Mouse (Mus musculus) T-helper 1 cell (primary cell): ENCODE measurements around the gene Kif2c.

ENCODE experiments used
- in situ Hi-C: fragments of 300-600 bp; cut with MboI, MseI; formaldehyde crosslinking; loops from one replicate; pipeline ENCODE4 v1.15.1; 2025; ENCODE audit warnings: high pct_unique_total_duplicates

Kif2c gene

GRCm38 (mm10) chr4:117138295-117139216 is 43.9 kb downstream of the Kif2c start:
- in situ Hi-C loops, result loop anchor here (25.0 kb wide), 1 partner anchor 1301 kb away; the partner anchor contains the start of genes Mknk1 and Mob3c

GRCm38 (mm10) chr4:117136034-117136433 is 46.4 kb downstream of the Kif2c start:
- in situ Hi-C loops, result loop anchor here (25.0 kb wide), 1 partner anchor 1299 kb away; the partner anchor contains the start of genes Mknk1 and Mob3c

- in situ Hi-C loops, result loop anchor here (25.0 kb wide), 1 partner anchor 1297 kb away; the partner anchor contains the start of genes Mknk1 and Mob3c
These were observed 47.8 kb downstream of the Kif2c start for GRCm38 (mm10) chr4:117134601-117134995.

GRCm38 (mm10) chr4:117133817-117134600 is 48.4 kb downstream of the Kif2c start, which contains the start of gene Plk3:
Gene Plk3 (minus strand): TSS chr4:117133963.
- in situ Hi-C loops, result loop anchor here (25.0 kb wide), 1 partner anchor 1297 kb away; the partner anchor contains the start of genes Mknk1 and Mob3c

GRCm38 (mm10) chr4:117133366-117133796 is 49.1 kb downstream of the Kif2c start:
- in situ Hi-C loops, result loop anchor here (25.0 kb wide), 1 partner anchor 1296 kb away; the partner anchor contains the start of genes Mknk1 and Mob3c

GRCm38 (mm10) chr4:117132794-117133143 is 49.7 kb downstream of the Kif2c start:
- in situ Hi-C loops, result loop anchor here (25.0 kb wide), 1 partner anchor 1295 kb away; the partner anchor contains the start of genes Mknk1 and Mob3c

GRCm38 (mm10) chr4:117131890-117132793 is 50.3 kb downstream of the Kif2c start:
- in situ Hi-C loops, result loop anchor here (25.0 kb wide), 1 partner anchor 1295 kb away; the partner anchor contains the start of genes Mknk1 and Mob3c

GRCm38 (mm10) chr4:117131198-117131597 is 51.2 kb downstream of the Kif2c start:
- in situ Hi-C loops, result loop anchor here (25.0 kb wide), 1 partner anchor 1294 kb away; the partner anchor contains the start of genes Mknk1 and Mob3c

GRCm38 (mm10) chr4:117130790-117131189 is 51.6 kb downstream of the Kif2c start:
- in situ Hi-C loops, result loop anchor here (25.0 kb wide), 1 partner anchor 1293 kb away; the partner anchor contains the start of genes Mknk1 and Mob3c

GRCm38 (mm10) chr4:117127991-117128686 is 54.3 kb downstream of the Kif2c start:
- in situ Hi-C loops, result loop anchor here (25.0 kb wide), 1 partner anchor 1291 kb away; the partner anchor contains the start of genes Mknk1 and Mob3c

- in situ Hi-C loops, result loop anchor here (25.0 kb wide), 1 partner anchor 1289 kb away; the partner anchor contains the start of genes Mknk1 and Mob3c
These were observed 55.7 kb downstream of the Kif2c start, which contains the start of gene Tctex1d4 for GRCm38 (mm10) chr4:117126675-117127290. Gene Tctex1d4 (plus strand): TSS chr4:117126794.

GRCm38 (mm10) chr4:117125910-117126674 is 56.3 kb downstream of the Kif2c start:
- in situ Hi-C loops, result loop anchor here (25.0 kb wide), 1 partner anchor 1289 kb away; the partner anchor contains the start of genes Mknk1 and Mob3c

- in situ Hi-C loops, result loop anchor here (25.0 kb wide), 1 partner anchor 1288 kb away; the partner anchor contains the start of genes Mknk1 and Mob3c
These were observed 57.0 kb downstream of the Kif2c start, which contains the start of gene Btbd19 for GRCm38 (mm10) chr4:117125348-117125909. Gene Btbd19 (minus strand): TSS chr4:117125725.

GRCm38 (mm10) chr4:117124518-117125347 is 57.7 kb downstream of the Kif2c start:
- in situ Hi-C loops, result loop anchor here (25.0 kb wide), 1 partner anchor 1287 kb away; the partner anchor contains the start of genes Mknk1 and Mob3c

GRCm38 (mm10) chr4:117124218-117124517 is 58.3 kb downstream of the Kif2c start:
- in situ Hi-C loops, result no loop called here

- in situ Hi-C loops, result no loop called here
These were observed 58.8 kb downstream of the Kif2c start for GRCm38 (mm10) chr4:117123546-117124217.
